Mouse (Mus musculus) CH12.LX (cell line): ENCODE measurements around the gene Jaml. TPM values are rescaled to one million over a fixed set of nuclear protein-coding genes. Genes with fewer than 3 reads are reported as not detected.
A peak's percentile ranks its signal among the peaks of the same experiment; 100 is the strongest.

Experiments used
- DNase-seq: peaks from one replicate; pipeline ENCODE4 v3.0.0-alpha.2; 2013; ENCODE audit errors: extremely low read depth
- H3K27ac ChIP-seq: 2 replicates; pipeline ENCODE4 v1.5.1; 2012; ENCODE audit warnings: low read depth, mild to moderate bottlenecking, control low read depth, moderate library complexity; ENCODE audit not compliant: insufficient read depth
- H3K27me3 ChIP-seq: replicated peaks from 2 replicates; pipeline ENCODE3; 2012; ENCODE audit warnings: inconsistent platforms
- H3K36me3 ChIP-seq, 2 experiments: replicated peaks in 1 of 2; 2 replicates each; pipeline versions ENCODE3 to v1.6.1; 2012; ENCODE audit warnings: inconsistent platforms in 1 of 2, low read length in 1 of 2, mild to moderate bottlenecking in 1 of 2, mixed read lengths in 1 of 2, moderate library complexity in 1 of 2; ENCODE audit not compliant: control insufficient read depth in 1 of 2, insufficient read depth in 1 of 2
- H3K4me1 ChIP-seq, 2 experiments: 2 replicates each; pipeline ENCODE4 v1.6.1; 2012; ENCODE audit warnings: inconsistent platforms in 1 of 2, moderate library complexity in 1 of 2; ENCODE audit not compliant: insufficient read depth in 2 of 2, control insufficient read depth in 1 of 2
- H3K4me2 ChIP-seq: 2 replicates; pipeline ENCODE4 v1.6.1; 2012; ENCODE audit warnings: low read depth, mild to moderate bottlenecking, control low read depth; ENCODE audit not compliant: poor library complexity, insufficient read depth, severe bottlenecking
- H3K4me3 ChIP-seq, 3 experiments: fragments of 150-350 bp in 1 of 3; sonication (generic) in 1 of 3; replicated peaks in 1 of 3; 2 replicates each; pipeline versions ENCODE3 to v1.5.1; 2011 to 2012; ENCODE audit warnings: low read depth in 2 of 3, low read length in 2 of 3, mild to moderate bottlenecking in 2 of 3, moderate library complexity in 2 of 3, control low read depth in 1 of 3, improper control_type of control experiment in 1 of 3, inconsistent platforms in 1 of 3, mixed read lengths in 1 of 3; ENCODE audit not compliant: poor library complexity in 1 of 3
- H3K79me2 ChIP-seq: replicated peaks from 2 replicates; pipeline ENCODE4 v1.6.1; 2012; ENCODE audit warnings: mild to moderate bottlenecking, moderate library complexity; ENCODE audit not compliant: control insufficient read depth, poor library complexity, insufficient read depth, severe bottlenecking; ENCODE audit errors: extremely low read depth
- H3K9ac ChIP-seq: 2 replicates; pipeline ENCODE4 v1.6.1; 2012; ENCODE audit warnings: low read depth, mild to moderate bottlenecking, control low read depth, moderate library complexity; ENCODE audit not compliant: insufficient read depth
- H3K9me3 ChIP-seq: replicated peaks from 2 replicates; pipeline ENCODE3; 2012; ENCODE audit warnings: low read length, inconsistent platforms, mixed read lengths
- BHLHE40 ChIP-seq: IDR thresholded peaks from 2 replicates; pipeline ENCODE4 v1.6.1; 2011; ENCODE audit warnings: mild to moderate bottlenecking, low read depth, low read length, improper control_type of control experiment
- CTCF ChIP-seq, 2 experiments: IDR thresholded peaks in 1 of 2; conservative IDR thresholded peaks in 1 of 2; 2 replicates each; pipeline ENCODE4 v1.5.1; 2011 to 2012; ENCODE audit warnings: low read depth in 2 of 2, low read length in 2 of 2, improper control_type of control experiment in 1 of 2, inconsistent platforms in 1 of 2, mild to moderate bottlenecking in 1 of 2, moderate library complexity in 1 of 2
- E2F4 ChIP-seq: IDR thresholded peaks from 2 replicates; pipeline ENCODE4 v1.6.1; 2011; ENCODE audit warnings: low read depth, low read length, improper control_type of control experiment; ENCODE audit not compliant: insufficient replicate concordance
- ETS1 ChIP-seq: conservative IDR thresholded peaks from 2 replicates; pipeline ENCODE4 v1.6.1; 2012; ENCODE audit warnings: low read depth, mild to moderate bottlenecking, inconsistent platforms, low read length, improper control_type of control experiment, moderate library complexity
- HCFC1 ChIP-seq: IDR thresholded peaks from 2 replicates; pipeline ENCODE4 v1.6.1; 2012; ENCODE audit warnings: low read depth, mild to moderate bottlenecking, inconsistent platforms, low read length, improper control_type of control experiment
- IRF4 ChIP-seq: IDR thresholded peaks from 2 replicates; pipeline ENCODE4 v1.6.1; 2014; ENCODE audit warnings: low read depth, mild to moderate bottlenecking, inconsistent platforms, low read length, improper control_type of control experiment
- JUND ChIP-seq: conservative IDR thresholded peaks from 2 replicates; pipeline ENCODE4 v1.6.1; 2011; ENCODE audit warnings: low read depth, low read length, improper control_type of control experiment
- MAX ChIP-seq: IDR thresholded peaks from 2 replicates; pipeline ENCODE4 v1.6.1; 2011; ENCODE audit warnings: low read length, improper control_type of control experiment
- MXI1 ChIP-seq: IDR thresholded peaks from 2 replicates; pipeline ENCODE4 v1.6.1; 2011; ENCODE audit warnings: mild to moderate bottlenecking, low read depth, low read length, improper control_type of control experiment
- MYC ChIP-seq: IDR thresholded peaks from 2 replicates; pipeline ENCODE4 v1.6.1; 2011; ENCODE audit warnings: low read depth, mild to moderate bottlenecking, improper control_type of control experiment, low read length
- NELFE ChIP-seq: IDR thresholded peaks from 2 replicates; pipeline ENCODE4 v1.6.1; 2011; ENCODE audit warnings: low read depth, low read length, improper control_type of control experiment
- PAX5 ChIP-seq: IDR thresholded peaks from 2 replicates; pipeline ENCODE4 v1.6.1; 2012; ENCODE audit warnings: low read length, inconsistent platforms, mixed read lengths
- POLR2A ChIP-seq: IDR thresholded peaks from 2 replicates; pipeline ENCODE4 v1.6.1; 2011; ENCODE audit warnings: low read depth, mild to moderate bottlenecking, improper control_type of control experiment, low read length
- POLR2AphosphoS2 ChIP-seq: IDR thresholded peaks from 2 replicates; pipeline ENCODE4 v1.6.1; 2011; ENCODE audit warnings: low read depth, low read length, improper control_type of control experiment
- RAD21 ChIP-seq: IDR thresholded peaks from 2 replicates; pipeline ENCODE4 v1.6.1; 2011; ENCODE audit warnings: low read depth, mild to moderate bottlenecking, low read length, improper control_type of control experiment, moderate library complexity
- RCOR1 ChIP-seq: conservative IDR thresholded peaks from 2 replicates; pipeline ENCODE4 v1.6.1; 2012; ENCODE audit warnings: low read depth, mild to moderate bottlenecking, inconsistent platforms, low read length, improper control_type of control experiment
- SIN3A ChIP-seq: IDR thresholded peaks from 2 replicates; pipeline ENCODE4 v1.6.1; 2012; ENCODE audit warnings: low read length, improper control_type of control experiment, inconsistent platforms
- SMC3 ChIP-seq: IDR thresholded peaks from 2 replicates; pipeline ENCODE4 v1.6.1; 2011; ENCODE audit warnings: low read depth, low read length, improper control_type of control experiment
- TBP ChIP-seq: conservative IDR thresholded peaks from 2 replicates; pipeline ENCODE4 v1.6.1; 2011; ENCODE audit warnings: low read depth, low read length, improper control_type of control experiment
- TCF12 ChIP-seq: IDR thresholded peaks from 2 replicates; pipeline ENCODE4 v1.6.1; 2014; ENCODE audit warnings: low read depth, mild to moderate bottlenecking, inconsistent platforms, low read length, improper control_type of control experiment
- UBTF ChIP-seq: IDR thresholded peaks from 2 replicates; pipeline ENCODE4 v1.6.1; 2012; ENCODE audit warnings: low read depth, mild to moderate bottlenecking, inconsistent platforms, low read length, improper control_type of control experiment, moderate library complexity
- USF1 ChIP-seq: IDR thresholded peaks from 2 replicates; pipeline ENCODE4 v1.6.1; 2014; ENCODE audit warnings: low read depth, mild to moderate bottlenecking, inconsistent platforms, low read length, improper control_type of control experiment
- ZC3H11A ChIP-seq: IDR thresholded peaks from 2 replicates; pipeline ENCODE4 v1.6.1; 2012; ENCODE audit warnings: low read depth, mild to moderate bottlenecking, inconsistent platforms, low read length, improper control_type of control experiment
- ZMIZ1 ChIP-seq: IDR thresholded peaks from 2 replicates; pipeline ENCODE4 v1.6.1; 2012; ENCODE audit warnings: low read depth, mild to moderate bottlenecking, inconsistent platforms, low read length, improper control_type of control experiment
- ZNF384 ChIP-seq: IDR thresholded peaks from 2 replicates; pipeline ENCODE4 v1.6.1; 2012; ENCODE audit warnings: low read depth, low read length, improper control_type of control experiment, inconsistent platforms
- dilution Hi-C: fragments of 300-500 bp; cut with MboI; formaldehyde crosslinking; loops from 2 replicates; pipeline ENCODE4 v1.14.3; 2020; ENCODE audit warnings: low sequenced_read_pairs; ENCODE audit not compliant: extremely low pct_unique_long_range_greater_than_20kb, extremely low pct_ligation_motif_present
- in situ Hi-C: fragments of 300-500 bp; cut with MboI; formaldehyde crosslinking; loops from 3 replicates; pipeline ENCODE4 v1.14.3; 2019; ENCODE audit warnings: low sequenced_read_pairs, low pct_ligation_motif_present, low pct_unique_long_range_greater_than_20kb, mixed read lengths
- polyA plus RNA-seq: library from polyadenylated mRNA; unstranded; fragments of >175 nt; gene quantifications from 2 replicates; pipeline ENCODE4 v1.2.1, GENCODE M21; 2012; ENCODE audit warnings: low read depth; ENCODE audit not compliant: insufficient read length
- total RNA-seq, 2 experiments: library from RNA; depleted of rRNA; stranded (reverse); fragments of 300-350 nt in 1 of 2; fragments of >200 nt in 1 of 2; gene quantifications; 2 replicates each; pipeline ENCODE4 v1.2.3; 2012 to 2014

Gene Jaml
- total and polyA plus RNA-seq, 3 experiments = 0.51 to 1.1 (median 0.87) TPM

- no peak overlapping the region for H3K4me2 ChIP-seq
- in situ Hi-C loops (no loop called here), dilution Hi-C loops (no loop called here)
- no peak overlapping the region for H3K27ac ChIP-seq
- no peak overlapping the region for H3K4me3 ChIP-seq
- no peak for DNase-seq
- no peak overlapping the region for H3K9ac ChIP-seq
- H3K36me3 ChIP-seq = no peaks in the 10 kb centered on the region
- H3K27me3 ChIP-seq = peaks cover 44% of the 10 kb centered on the region
- no peaks in the 10 kb centered on the region for H3K9me3 ChIP-seq
- peaks cover 8 to 35% of the 10 kb centered on the region in 2 experiments for H3K4me1 ChIP-seq
- TF ChIP-seq UBTF (no peak), TCF12 (no peak), SIN3A (no peak), TBP (no peak)
- no peaks in the 10 kb centered on the region for H3K79me2 ChIP-seq
Observed at GRCm38 (mm10) chr9:45120567-45120966, 41.6 kb downstream of the Jaml start.

- peaks cover 48% of the 10 kb centered on the region for H3K27me3 ChIP-seq
- in situ Hi-C loops (no loop called here), dilution Hi-C loops (no loop called here)
- no peaks in the 10 kb centered on the region for H3K9me3 ChIP-seq
- H3K27ac ChIP-seq = no peak overlapping the region
- H3K4me2 ChIP-seq = no peak overlapping the region
- DNase-seq = no peak
- TF ChIP-seq IRF4 = no peak
- no peaks in the 10 kb centered on the region for H3K36me3 ChIP-seq
- H3K9ac ChIP-seq = no peak overlapping the region
- H3K4me3 ChIP-seq = no peak overlapping the region
- peaks cover 8 to 35% of the 10 kb centered on the region in 2 experiments for H3K4me1 ChIP-seq
- H3K79me2 ChIP-seq = no peaks in the 10 kb centered on the region
Observed at GRCm38 (mm10) chr9:45121001-45121400, 42.0 kb downstream of the Jaml start.

GRCm38 (mm10) chr9:45121769-45122168 lies 42.8 kb downstream of the Jaml start:
- H3K4me1 ChIP-seq = peaks cover 8 to 34% of the 10 kb centered on the region in 2 experiments
- DNase-seq = peak; percentile 86
- H3K9me3 ChIP-seq = no peaks in the 10 kb centered on the region
- H3K79me2 ChIP-seq = no peaks in the 10 kb centered on the region
- no peak for TF ChIP-seq USF1
- TF ChIP-seq ETS1 = no peak
- TF ChIP-seq ZMIZ1 = no peak
- TF ChIP-seq ZC3H11A = peak; percentile 10; the same call in 1 of the 2 replicates
- TF ChIP-seq HCFC1 = no peak
- no peak for TF ChIP-seq TCF12
- no peak for TF ChIP-seq JUND
- no peak for TF ChIP-seq E2F4
- TF ChIP-seq PAX5 = no peak
- no peak for TF ChIP-seq POLR2AphosphoS2
- TF ChIP-seq IRF4 = peak; percentile 39; the same call in 1 of the 2 replicates
- peak; percentile 72 to 94 for TF ChIP-seq CTCF (conservative IDR thresholded peaks at IDR 0.05 in 1 of 2, IDR thresholded peaks at IDR 0.05 in 1 of 2; ENCODE audit: low read depth in 2 of 2, low read length in 2 of 2)
- peak; percentile 31; the same call in 1 of the 2 replicates for TF ChIP-seq NELFE
- TF ChIP-seq MAX = peak; percentile 89
- no peak for TF ChIP-seq POLR2A
- 0 out of 2 replicates have a peak, but pooled peaks have one; percentile 9 for TF ChIP-seq ZNF384
- TF ChIP-seq RAD21 = peak; percentile 84
- TF ChIP-seq SMC3 = peak; percentile 92
- peak; percentile 49; the same call in 1 of the 2 replicates for TF ChIP-seq MXI1
- peak; percentile 52 for TF ChIP-seq BHLHE40
- no peak for TF ChIP-seq RCOR1
- TF ChIP-seq MYC = peak; percentile 88
- in situ Hi-C loops (no loop called here), dilution Hi-C loops (no loop called here)
- H3K36me3 ChIP-seq = no peaks in the 10 kb centered on the region
- H3K27me3 ChIP-seq = peaks cover 56% of the 10 kb centered on the region
- no peak overlapping the region for H3K27ac ChIP-seq
- H3K4me2 ChIP-seq = peak overlapping the region; percentile 88
- H3K9ac ChIP-seq = no peak overlapping the region
- H3K4me3 ChIP-seq = no peak overlapping the region
